Mouse (Mus musculus): ENCODE results near the gene Pde9a. TPM values are rescaled to one million over a fixed set of nuclear protein-coding genes. Genes with fewer than 3 reads are reported as not detected.

The Pde9a gene
- polyA plus RNA-seq, 1 experiment, result not detected

DNA sequence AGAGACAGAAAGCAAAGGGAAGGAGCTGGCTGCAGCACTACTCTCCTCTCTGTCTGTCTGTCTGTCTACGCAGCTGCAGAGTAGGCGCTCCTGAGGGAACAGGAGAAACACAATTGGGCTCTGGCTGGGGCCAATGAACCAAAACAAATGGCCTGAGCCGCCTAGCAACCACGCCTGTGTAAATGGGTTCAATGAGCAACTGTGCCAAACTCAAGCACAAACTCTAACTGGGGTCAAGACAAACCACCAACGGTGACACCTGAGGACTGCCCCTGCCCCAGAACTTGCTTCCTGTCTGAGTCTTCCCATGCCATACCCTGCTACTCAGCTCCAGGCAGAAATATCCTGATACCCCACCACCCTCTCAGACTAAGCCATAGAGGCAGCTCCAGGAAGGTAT lies 119.0 kb downstream of the Pde9a start:
- no peak for TF ChIP-seq GATA1 (IDR thresholded peaks at IDR 0.05; ENCODE audit: low read length)

DNA sequence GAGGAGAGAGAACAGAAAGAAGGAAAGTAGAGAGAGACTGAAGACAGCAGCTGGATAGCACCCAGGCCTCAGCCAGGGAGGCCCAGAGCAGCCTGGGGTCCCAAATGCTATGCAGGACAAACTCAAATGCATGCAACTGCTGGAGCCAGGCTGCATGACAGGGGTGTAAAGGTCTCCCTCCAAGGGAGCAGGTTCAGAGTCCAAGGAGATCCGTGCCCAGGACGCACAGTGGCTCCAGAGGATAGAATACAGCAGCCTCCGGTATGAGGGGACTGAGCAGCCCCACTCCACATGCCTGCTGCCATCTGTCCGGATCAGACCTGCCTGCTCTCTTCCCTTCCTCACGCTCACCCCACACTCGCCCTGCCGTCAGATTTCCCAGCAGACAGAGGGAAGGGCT lies 120.3 kb downstream of the Pde9a start:
- no peak for TF ChIP-seq GATA1 (IDR thresholded peaks at IDR 0.05; ENCODE audit: low read length)

DNA sequence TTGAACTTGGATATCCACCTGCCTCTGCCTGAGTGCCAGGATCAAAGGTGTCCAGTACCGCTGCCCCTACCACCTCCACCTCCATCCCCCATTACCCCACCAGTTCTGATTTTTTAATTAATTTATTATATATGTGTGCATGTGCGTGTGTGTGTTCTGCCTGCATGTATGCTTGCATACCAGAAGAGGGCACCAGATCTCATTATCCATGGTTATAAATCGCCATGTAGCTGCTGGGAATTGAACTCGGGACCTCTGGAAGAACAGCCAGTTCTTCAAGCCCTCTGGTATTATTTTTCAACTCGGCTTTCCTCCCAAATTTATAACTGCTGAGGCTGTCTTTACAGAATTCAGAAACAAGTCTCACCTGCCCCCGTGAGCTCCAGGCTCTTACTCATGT lies 124.9 kb downstream of the Pde9a start:
- no peak for TF ChIP-seq GATA1 (IDR thresholded peaks at IDR 0.05; ENCODE audit: low read length)

DNA sequence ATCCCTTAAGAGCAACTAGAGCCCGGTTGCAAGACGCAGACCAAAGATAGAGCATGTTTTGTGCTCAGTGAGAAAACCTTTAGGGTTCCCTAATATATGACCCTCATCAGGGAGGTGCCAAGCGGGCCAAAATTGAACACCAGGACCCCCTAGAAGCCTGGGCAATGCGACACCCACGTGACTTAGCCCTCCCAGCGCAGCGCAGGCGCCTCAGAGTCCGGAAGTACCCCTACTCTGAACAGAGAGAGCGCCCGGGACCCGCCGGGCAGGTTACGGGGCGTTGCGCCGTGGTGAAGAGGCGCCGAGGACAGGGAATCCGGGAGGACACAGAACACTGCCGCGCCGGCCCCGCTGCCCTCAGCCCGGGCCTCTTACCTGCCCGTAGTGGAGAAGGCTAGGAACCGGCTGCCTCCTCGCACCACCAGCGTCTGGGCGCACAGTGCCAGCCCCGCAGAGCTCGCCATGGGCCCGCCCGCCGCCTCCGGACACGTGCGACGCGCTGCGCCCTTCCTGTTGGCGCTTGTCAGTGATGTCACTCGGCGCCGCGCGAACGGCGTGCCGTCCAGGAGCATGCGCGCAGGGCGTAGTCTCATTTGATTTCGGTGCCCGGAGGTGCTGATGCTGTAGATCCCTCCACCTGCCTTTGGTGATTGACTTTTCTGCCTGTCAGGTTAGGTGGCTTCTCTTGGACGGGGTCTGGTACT lies 125.9 kb downstream of the Pde9a start:
- TF ChIP-seq GATA1 (IDR thresholded peaks at IDR 0.05; ENCODE audit: low read length), result no peak

DNA sequence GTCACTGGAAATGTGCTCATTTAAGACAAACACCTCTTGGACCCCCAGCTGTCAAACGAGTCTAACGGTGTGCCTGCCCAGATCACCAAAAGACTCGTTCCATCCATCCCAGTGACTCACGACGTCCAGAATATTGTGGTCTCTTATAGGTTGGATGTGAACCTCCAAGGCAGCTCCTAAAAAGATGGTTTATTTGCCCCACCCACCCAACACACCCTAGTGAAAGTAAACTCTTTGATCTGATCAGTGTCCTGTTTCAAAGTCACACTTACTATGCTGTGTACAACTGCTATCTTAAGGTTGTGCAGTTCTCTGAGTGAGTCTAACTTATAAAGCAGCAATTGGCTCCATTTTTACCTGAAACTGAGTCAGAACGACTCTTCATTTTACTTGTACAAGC lies 126.6 kb downstream of the Pde9a start:
- TF ChIP-seq GATA1 (IDR thresholded peaks at IDR 0.05; ENCODE audit: low read length), result no peak

DNA sequence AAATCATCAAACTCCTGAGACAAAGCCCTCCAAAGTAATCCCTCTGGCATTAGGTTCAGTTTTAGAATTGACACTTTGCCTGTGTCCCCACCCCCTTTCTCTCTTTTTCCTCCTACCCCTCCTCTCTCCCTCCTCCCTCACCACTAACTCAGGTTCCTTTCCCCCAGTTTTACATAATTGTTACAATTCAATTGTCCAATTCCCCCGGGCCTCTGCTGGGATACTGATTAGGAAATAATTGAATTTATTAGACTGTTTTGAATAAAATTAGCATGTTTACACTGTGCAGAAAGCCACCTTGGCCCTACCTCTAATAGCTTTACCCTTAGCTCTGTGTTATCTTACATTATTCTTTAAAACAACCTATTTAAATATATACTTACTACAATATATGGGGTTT lies 128.7 kb downstream of the Pde9a start:
- no peak for TF ChIP-seq GATA1 (IDR thresholded peaks at IDR 0.05; ENCODE audit: low read length)

DNA sequence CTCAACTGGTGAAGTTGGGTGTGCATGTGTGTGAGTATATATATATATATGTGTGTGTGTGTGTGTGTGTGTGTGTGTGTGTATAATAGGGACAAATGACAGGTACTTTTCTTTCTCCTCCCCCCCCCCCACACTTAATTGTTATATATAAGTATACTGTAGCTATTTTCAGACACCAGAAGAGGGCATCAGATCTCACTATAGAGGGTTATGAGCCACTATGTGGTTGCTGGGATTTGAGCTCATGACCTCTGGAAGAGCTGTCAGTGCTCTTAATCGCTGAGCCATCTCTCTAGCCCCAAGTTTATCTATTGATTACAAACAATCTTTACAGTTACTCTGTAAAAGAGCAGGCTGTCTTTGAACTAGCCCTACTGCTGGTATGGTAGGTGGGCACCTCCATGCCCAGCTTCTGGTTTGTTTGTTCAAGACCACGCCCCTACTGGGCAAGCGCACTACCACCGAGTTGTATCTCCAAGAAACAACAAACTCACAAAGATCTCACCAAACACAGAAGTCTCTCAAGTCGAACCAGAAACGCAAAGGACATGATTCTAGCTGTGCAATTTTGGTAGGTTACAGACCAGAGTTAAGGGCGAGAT lies 133.4 kb downstream of the Pde9a start:
- TF ChIP-seq GATA1 (IDR thresholded peaks at IDR 0.05; ENCODE audit: low read length), result no peak

DNA sequence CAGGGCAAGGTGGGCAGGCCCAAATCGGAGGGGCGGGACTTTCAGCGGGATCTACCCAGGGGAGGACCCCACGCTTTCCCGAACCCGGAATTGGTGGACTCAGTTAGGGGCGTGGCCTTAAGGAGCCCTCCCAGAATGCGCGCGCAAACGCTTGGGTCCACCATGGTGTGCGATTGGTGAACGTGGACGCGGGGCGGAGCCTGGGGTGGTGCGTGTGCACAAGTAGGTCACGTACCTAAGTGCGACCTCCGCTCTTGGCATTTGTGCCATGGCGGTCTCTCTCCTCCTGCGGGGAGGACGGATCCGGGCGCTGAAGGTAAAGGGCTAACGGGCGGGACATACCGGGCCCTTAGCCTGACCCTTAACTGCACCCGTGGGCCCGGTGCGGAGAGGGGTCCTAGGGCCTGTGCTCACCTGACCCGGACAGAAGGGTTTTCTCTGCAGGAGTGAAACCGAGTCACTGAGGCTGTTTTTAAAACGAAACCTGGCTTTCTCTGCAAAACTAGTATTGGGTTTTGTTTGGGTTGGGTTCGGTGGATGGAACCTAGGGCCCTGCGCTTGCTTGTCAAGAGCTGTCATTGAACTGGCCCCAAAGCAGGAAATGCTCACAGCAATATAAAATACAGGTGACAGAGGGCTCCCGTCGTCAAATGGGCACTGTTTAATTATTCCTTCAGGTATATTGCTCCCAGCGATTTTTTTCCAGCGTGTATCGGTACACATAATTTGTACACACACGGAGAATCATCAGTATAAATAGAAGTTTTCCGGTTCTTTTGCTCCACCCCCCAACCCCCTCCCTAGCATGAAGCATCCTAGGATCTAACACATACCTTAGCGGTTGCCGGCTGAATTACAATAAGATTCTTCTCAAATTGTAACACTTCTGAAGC lies 134.2 kb downstream of the Pde9a start, which contains the start of the genes Wdr4 and Ndufv3:
Gene Wdr4 (minus strand): TSS at position 35 of the 893 bp plus-strand sequence.
Gene Ndufv3 (plus strand): TSS at position 170 of the 893 bp plus-strand sequence.
- TF ChIP-seq GATA1 (IDR thresholded peaks at IDR 0.05; ENCODE audit: low read length), result no peak

DNA sequence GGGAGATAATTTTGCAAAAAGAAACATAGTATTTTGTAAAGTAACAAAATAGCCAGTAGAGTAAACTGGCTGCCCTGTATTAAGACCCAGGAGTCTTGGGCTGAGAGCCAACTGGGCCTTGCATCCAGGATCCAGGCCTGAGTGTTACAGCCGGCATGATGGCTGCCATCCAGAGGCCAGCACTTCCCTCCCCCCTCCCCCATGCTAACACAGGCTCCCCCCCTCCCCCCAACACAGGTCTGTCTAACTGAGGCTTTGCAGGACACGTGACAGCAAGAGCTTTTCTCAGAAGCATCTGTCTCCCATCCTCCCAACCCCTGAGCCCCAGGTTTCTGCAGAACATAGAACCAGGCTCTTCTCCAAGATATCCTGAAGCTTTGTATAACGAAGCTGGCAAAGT lies 134.9 kb downstream of the Pde9a start:
- no peak for TF ChIP-seq GATA1 (IDR thresholded peaks at IDR 0.05; ENCODE audit: low read length)

DNA sequence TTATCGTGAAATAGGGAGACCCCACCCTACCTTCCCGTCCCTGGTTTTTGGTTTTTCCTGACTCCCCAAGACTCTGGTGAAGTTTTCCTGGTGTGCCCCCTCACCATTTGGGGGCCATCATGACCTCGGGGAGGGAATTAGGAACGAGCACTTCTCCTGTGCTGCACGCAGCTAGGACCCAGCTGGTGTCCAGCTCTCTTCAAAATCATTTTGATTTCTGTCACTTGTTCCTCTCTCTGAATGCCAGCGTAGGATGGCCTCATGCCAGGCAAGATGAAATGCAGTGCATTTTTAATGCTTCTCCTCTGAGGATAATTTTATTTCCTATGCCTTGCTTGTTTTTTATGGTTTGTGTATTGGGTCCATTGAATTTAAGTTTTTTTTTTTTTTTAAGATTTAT lies 135.9 kb downstream of the Pde9a start:
- no peak for TF ChIP-seq GATA1 (IDR thresholded peaks at IDR 0.05; ENCODE audit: low read length)

DNA sequence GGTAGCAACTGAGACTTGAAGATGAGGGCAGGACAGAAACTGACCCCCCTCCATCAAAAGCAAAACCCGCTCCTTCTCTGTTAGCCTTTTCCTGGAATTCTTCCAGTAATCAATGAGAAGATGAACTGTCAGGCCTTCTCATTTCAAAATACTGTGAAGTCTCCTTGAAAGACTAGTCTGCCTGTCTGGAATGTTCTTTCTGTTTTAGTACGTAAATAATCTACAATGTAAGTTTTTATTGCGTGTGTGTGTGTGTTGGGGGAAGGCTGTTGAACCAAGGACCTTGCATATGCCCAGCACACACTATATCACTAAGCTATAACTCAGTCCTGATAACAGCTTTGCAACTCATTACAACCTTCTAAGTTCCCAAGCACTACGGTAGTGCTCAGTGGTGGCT lies 139.1 kb downstream of the Pde9a start:
- no peak for TF ChIP-seq GATA1 (IDR thresholded peaks at IDR 0.05; ENCODE audit: low read length)

DNA sequence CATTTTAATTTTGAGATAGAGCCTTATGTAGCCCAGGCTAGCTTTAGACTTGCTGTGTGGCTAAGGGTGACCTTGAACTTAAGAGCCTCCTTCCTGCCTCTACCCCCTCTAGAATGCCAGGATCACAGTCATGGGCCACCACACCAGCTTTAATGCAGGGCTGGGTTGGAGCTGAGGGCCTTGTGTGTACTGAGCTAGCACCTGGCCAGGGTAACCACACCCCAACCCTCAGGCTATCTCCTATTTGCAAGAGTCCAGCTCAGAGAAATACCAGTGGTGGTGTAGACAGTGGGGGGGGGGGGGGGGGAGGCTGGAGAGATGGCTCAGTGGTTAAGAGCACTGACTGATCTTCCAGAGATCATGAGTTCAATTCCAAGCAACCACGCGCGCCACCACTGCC lies 139.8 kb downstream of the Pde9a start:
- TF ChIP-seq GATA1 (IDR thresholded peaks at IDR 0.05; ENCODE audit: low read length), result no peak

Other genes starting within 250 kb of the Pde9a start
- gene Tff2, start 241.9 kb upstream of the Pde9a start, polyA plus RNA-seq (2012), result not detected in 2 replicates
- not detected in 2 replicates for gene Tff1, start 220.9 kb upstream of the Pde9a start, polyA plus RNA-seq (2012)
- gene Tmprss3, start 187.2 kb upstream of the Pde9a start, polyA plus RNA-seq (2012), result not detected in 2 replicates
- gene Ubash3a, start 178.3 kb upstream of the Pde9a start, polyA plus RNA-seq (2012), result not detected in 2 replicates
- gene Rsph1, start 108.8 kb upstream of the Pde9a start, polyA plus RNA-seq (2012), result not detected in 2 replicates
- gene Slc37a1, start 99.4 kb upstream of the Pde9a start, polyA plus RNA-seq (2012), result not detected in 2 replicates
- 44.1 and 56.1 TPM in 2 replicates for gene Wdr4, start 133.8 kb downstream of the Pde9a start, polyA plus RNA-seq (2012)
- 321 and 649 TPM in 2 replicates for gene Ndufv3, start 133.9 kb downstream of the Pde9a start, polyA plus RNA-seq (2012)
- 8.4 and 9.2 TPM in 2 replicates for gene Pknox1, start 178.5 kb downstream of the Pde9a start, polyA plus RNA-seq (2012)